Mouse (Mus musculus): ENCODE data around the gene Edar.

DNA sequence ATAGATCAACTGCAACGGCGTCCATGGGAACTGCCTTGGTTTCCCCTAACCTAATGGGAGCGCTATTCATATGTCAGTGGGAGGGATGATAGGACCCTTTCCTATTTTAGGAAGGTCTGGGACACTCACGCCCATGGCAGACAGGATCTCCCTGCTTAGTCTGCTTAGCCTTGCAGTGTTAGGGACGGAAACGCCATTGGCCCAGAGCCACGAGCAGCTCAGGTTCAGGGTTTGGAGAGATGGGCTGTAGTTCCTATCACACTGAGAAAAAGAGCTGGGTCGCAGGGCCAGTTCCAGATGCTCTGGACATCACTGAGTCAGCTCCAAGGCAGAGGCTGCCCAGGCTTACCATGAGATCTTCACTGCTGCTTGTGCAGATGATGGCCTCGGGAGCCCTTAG lies 32.5 kb downstream of the Edar start:
- TF ChIP-seq CTCF (IDR thresholded peaks at IDR 0.05; ENCODE audit: control insufficient read depth, insufficient read depth, insufficient replicate concordance, low read depth, low read length) (no peak), POLR2A (IDR thresholded peaks at IDR 0.05; ENCODE audit: control insufficient read depth, low read depth, low read length) (no peak)
